Mouse (Mus musculus) hindbrain, embryonic 11.5 days (tissue): ENCODE results near the gene Sod3. TPM values are rescaled to one million over a fixed set of nuclear protein-coding genes. Genes with fewer than 3 reads are reported as not detected.
A peak's percentile ranks its signal among the peaks of the same experiment; 100 is the strongest.

Experiments
- ATAC-seq: fragments of 200-750 bp; cut with Nextera tagmentation; 2 replicates; pipeline ENCODE4 v1.8.0; 2017; ENCODE audit warnings: mild to moderate bottlenecking, moderate TSS enrichment, moderate library complexity; ENCODE audit not compliant: low FRiP score
- DNase-seq: peaks from one replicate; pipeline ENCODE4 v3.0.0-alpha.2; 2015; ENCODE audit warnings: low spot score
- H3K27ac ChIP-seq: fragments of 300-500 bp; sonication (generic); 2 replicates; pipeline ENCODE4 v1.5.1; 2014; ENCODE audit warnings: mild to moderate bottlenecking, low read depth, low read length
- H3K27me3 ChIP-seq: fragments of 300-500 bp; sonication (generic); 2 replicates; pipeline ENCODE4 v1.6.1; 2014; ENCODE audit warnings: mild to moderate bottlenecking, low read length, moderate library complexity, mixed read lengths; ENCODE audit not compliant: control insufficient read depth, insufficient read depth
- H3K36me3 ChIP-seq: fragments of 300-500 bp; sonication (generic); 2 replicates; pipeline ENCODE4 v1.6.1; 2014; ENCODE audit warnings: mild to moderate bottlenecking, low read length, moderate library complexity, mixed read lengths; ENCODE audit not compliant: control insufficient read depth, insufficient read depth
- H3K4me1 ChIP-seq: fragments of 300-500 bp; sonication (generic); replicated peaks from 2 replicates; pipeline ENCODE4 v1.6.1; 2014; ENCODE audit warnings: low read length, mixed read lengths; ENCODE audit not compliant: control insufficient read depth, insufficient read depth
- H3K4me2 ChIP-seq: fragments of 300-500 bp; sonication (generic); replicated peaks from 2 replicates; pipeline ENCODE4 v1.6.1; 2014; ENCODE audit warnings: mild to moderate bottlenecking, low read depth, low read length
- H3K4me3 ChIP-seq: fragments of 300-500 bp; sonication (generic); 2 replicates; pipeline ENCODE4 v1.5.1; 2014; ENCODE audit warnings: low read depth, low read length
- H3K9ac ChIP-seq: fragments of 300-500 bp; sonication (generic); 2 replicates; pipeline ENCODE4 v1.6.1; 2014; ENCODE audit warnings: low read depth, low read length
- H3K9me3 ChIP-seq: fragments of 300-500 bp; sonication (generic); 2 replicates; pipeline ENCODE4 v1.6.1; 2016; ENCODE audit warnings: low read length; ENCODE audit not compliant: control insufficient read depth
- WGBS: fragments of 180-500 bp; shearing (Covaris S2); extraction: QIAGEN DNeasy Blood & Tissue Kit; methylation state at CpG from one replicate; pipeline ENCODE4 v1.1.7; 2014; 5-methylcytosine and 5-hydroxymethylcytosine counted together
- polyA plus RNA-seq: library from polyadenylated mRNA; unstranded; fragments of >200 nt; fragmentation: Nextera tagmentation; extraction: Ambion mirVana; gene quantifications from 2 replicates; pipeline ENCODE4 v1.2.1, GENCODE M21; 2014

The Sod3 gene
- polyA plus RNA-seq, 1 experiment from 2014 or later, result 0.82 TPM

- no peaks in the 10 kb centered on the region for H3K9me3 ChIP-seq
- no peak overlapping the region for H3K4me2 ChIP-seq
- no peaks in the 10 kb centered on the region for H3K27me3 ChIP-seq
- DNase-seq (no peak), ATAC-seq (no peak)
- WGBS, result 74% methylated on average over 7 of the region's 7 CpGs
- no peak overlapping the region for H3K27ac ChIP-seq
- H3K36me3 ChIP-seq, result no peaks in the 10 kb centered on the region
- H3K4me3 ChIP-seq, result no peak overlapping the region
- H3K9ac ChIP-seq, result no peak overlapping the region
- no peaks in the 10 kb centered on the region for H3K4me1 ChIP-seq
Measured at GRCm38 (mm10) chr5:52388092-52388749, 24.6 kb downstream of the Sod3 start.

- H3K9ac ChIP-seq, result no peak overlapping the region
- no peak for ATAC-seq
- H3K9me3 ChIP-seq, result no peaks in the 10 kb centered on the region
- no peak overlapping the region for H3K4me3 ChIP-seq
- H3K4me2 ChIP-seq, result no peak overlapping the region
- DNase-seq, result no peak
- no peaks in the 10 kb centered on the region for H3K27me3 ChIP-seq
- no peak overlapping the region for H3K27ac ChIP-seq
- no peaks in the 10 kb centered on the region for H3K4me1 ChIP-seq
- H3K36me3 ChIP-seq, result no peaks in the 10 kb centered on the region
- 94% methylated on average over 6 of the region's 6 CpGs for WGBS
Measured at GRCm38 (mm10) chr5:52390381-52390780, 26.8 kb downstream of the Sod3 start.

DNA sequence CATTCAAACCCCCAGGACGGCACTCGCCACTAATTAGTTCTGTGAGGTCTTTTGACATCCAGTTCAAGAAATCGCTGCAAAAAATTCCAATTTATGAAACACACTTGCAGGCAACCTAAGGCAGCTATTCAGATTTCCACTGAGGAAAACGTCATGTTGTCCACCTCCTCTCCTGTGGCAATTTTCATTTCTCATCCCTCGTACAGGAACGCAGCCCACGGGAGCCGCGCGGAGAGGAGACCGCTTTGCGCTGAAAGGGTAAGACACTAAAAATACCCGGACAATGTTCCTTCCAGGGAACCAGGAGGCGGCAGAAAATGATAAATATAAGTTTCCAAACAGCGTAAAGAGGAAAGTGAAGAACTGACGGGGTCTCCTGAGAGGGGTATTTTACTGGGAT lies 27.9 kb downstream of the Sod3 start:
- ATAC-seq (no peak), DNase-seq (no peak)
- Histone ChIP-seq H3K36me3 (no peaks in the 10 kb centered on the region), H3K9me3 (no peaks in the 10 kb centered on the region), H3K27me3 (no peaks in the 10 kb centered on the region), H3K9ac (no peak overlapping the region), H3K4me3 (no peak overlapping the region), H3K4me2 (no peak overlapping the region), H3K4me1 (no peaks in the 10 kb centered on the region), H3K27ac (no peak overlapping the region)
- 79% methylated on average over 16 of the region's 16 CpGs for WGBS

- no peaks in the 10 kb centered on the region for H3K36me3 ChIP-seq
- no peak overlapping the region for H3K4me3 ChIP-seq
- ATAC-seq (no peak), DNase-seq (no peak)
- 91% methylated on average over 4 of the region's 4 CpGs for WGBS
- no peaks in the 10 kb centered on the region for H3K27me3 ChIP-seq
- H3K27ac ChIP-seq, result no peak overlapping the region
- H3K9me3 ChIP-seq, result no peaks in the 10 kb centered on the region
- no peak overlapping the region for H3K9ac ChIP-seq
- no peak overlapping the region for H3K4me2 ChIP-seq
- no peaks in the 10 kb centered on the region for H3K4me1 ChIP-seq
Measured at GRCm38 (mm10) chr5:52393756-52394155, 30.2 kb downstream of the Sod3 start.

DNA sequence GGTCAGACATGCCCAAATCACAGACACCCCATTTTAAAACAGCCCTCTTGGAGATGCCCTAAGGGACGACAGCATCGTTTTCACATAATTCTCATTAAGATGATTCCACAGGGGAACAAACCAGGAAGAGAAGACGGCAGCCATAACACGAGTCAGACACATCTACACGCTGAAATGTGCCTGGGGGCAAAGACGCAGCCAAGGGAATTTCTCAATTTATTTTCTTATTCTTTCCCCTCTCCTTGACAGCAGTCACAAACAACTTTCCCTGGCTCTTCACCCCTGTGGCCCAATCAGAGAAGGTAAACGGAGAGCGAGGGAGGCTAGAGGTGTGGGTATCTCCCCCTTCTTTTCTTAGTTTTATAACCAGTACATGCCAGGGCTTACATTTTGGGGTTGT lies 40.8 kb downstream of the Sod3 start:
- Histone ChIP-seq H3K4me1 (no peaks in the 10 kb centered on the region), H3K36me3 (no peaks in the 10 kb centered on the region), H3K27me3 (no peaks in the 10 kb centered on the region), H3K9me3 (no peaks in the 10 kb centered on the region), H3K27ac (no peak overlapping the region), H3K9ac (no peak overlapping the region), H3K4me3 (no peak overlapping the region), H3K4me2 (no peak overlapping the region)
- WGBS, result 74% methylated on average over 8 of the region's 8 CpGs
- DNase-seq (no peak), ATAC-seq (no peak)

GRCm38 (mm10) chr5:52408668-52409315 lies 45.2 kb downstream of the Sod3 start:
- H3K9ac ChIP-seq, result no peak overlapping the region
- no peaks in the 10 kb centered on the region for H3K9me3 ChIP-seq
- no peak overlapping the region for H3K4me2 ChIP-seq
- H3K27me3 ChIP-seq, result no peaks in the 10 kb centered on the region
- no peaks in the 10 kb centered on the region for H3K4me1 ChIP-seq
- DNase-seq (no peak), ATAC-seq (no peak)
- no peaks in the 10 kb centered on the region for H3K36me3 ChIP-seq
- 84% methylated on average over 7 of the region's 7 CpGs for WGBS
- H3K27ac ChIP-seq, result no peak overlapping the region
- no peak overlapping the region for H3K4me3 ChIP-seq

GRCm38 (mm10) chr5:52410197-52410596 lies 46.6 kb downstream of the Sod3 start:
- no peak for ATAC-seq
- no peaks in the 10 kb centered on the region for H3K36me3 ChIP-seq
- WGBS, result 90% methylated on average over 12 of the region's 12 CpGs

GRCm38 (mm10) chr5:52411567-52411966 lies 48.0 kb downstream of the Sod3 start:
- no peak overlapping the region for H3K4me3 ChIP-seq
- peak; percentile 45 for DNase-seq
- no peak overlapping the region for H3K27ac ChIP-seq
- 58% methylated on average over 3 of the region's 3 CpGs for WGBS
- no peak for ATAC-seq
- H3K27me3 ChIP-seq, result no peaks in the 10 kb centered on the region
- H3K9me3 ChIP-seq, result no peaks in the 10 kb centered on the region
- H3K9ac ChIP-seq, result no peak overlapping the region
- no peaks in the 10 kb centered on the region for H3K4me1 ChIP-seq
- H3K36me3 ChIP-seq, result no peaks in the 10 kb centered on the region
- no peak overlapping the region for H3K4me2 ChIP-seq

More at GRCm38 (mm10) chr5:52410197-52410596, 46.6 kb downstream of the Sod3 start:
- Histone ChIP-seq H3K4me1 (no peaks in the 10 kb centered on the region), H3K4me2 (no peak overlapping the region), H3K9ac (no peak overlapping the region), H3K27me3 (no peaks in the 10 kb centered on the region), H3K27ac (no peak overlapping the region), H3K4me3 (no peak overlapping the region), H3K9me3 (no peaks in the 10 kb centered on the region)
- no peak for DNase-seq

GRCm38 (mm10) chr5:52415193-52415592 lies 51.6 kb downstream of the Sod3 start:
- Histone ChIP-seq H3K36me3 (no peaks in the 10 kb centered on the region), H3K27ac (no peak overlapping the region), H3K4me3 (no peak overlapping the region), H3K4me2 (no peak overlapping the region), H3K4me1 (no peaks in the 10 kb centered on the region), H3K9me3 (no peaks in the 10 kb centered on the region), H3K9ac (no peak overlapping the region), H3K27me3 (no peaks in the 10 kb centered on the region)
- 45% methylated on average over 1 of the region's 1 CpGs for WGBS
- ATAC-seq (no peak), DNase-seq (no peak)
